ENCODE assay signal across 8 mouse cellular contexts in the genomic region with DNA sequence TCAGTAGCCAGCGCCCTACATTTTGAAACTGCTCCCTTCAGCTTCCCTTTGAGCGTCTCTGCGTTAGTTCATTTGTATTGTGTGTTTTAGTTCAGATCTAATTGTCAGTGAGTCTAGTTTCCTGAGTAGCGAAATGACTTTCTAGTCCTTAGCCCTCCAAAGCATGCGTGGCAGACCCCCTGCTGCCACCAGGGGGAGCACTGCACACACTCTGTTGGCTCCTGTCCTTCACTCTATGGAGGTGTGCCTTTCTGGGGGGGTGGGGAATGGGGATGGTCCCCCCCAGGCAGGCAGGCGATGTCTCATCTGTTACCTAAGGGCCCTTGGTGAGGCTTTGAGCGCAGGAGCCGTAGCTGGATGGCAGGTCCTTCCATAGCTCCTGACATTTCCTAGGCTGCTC. TPM values are rescaled to one million over a fixed set of nuclear protein-coding genes. Genes with fewer than 3 reads are reported as not detected.
DNase-seq lines count a peak whose midpoint lies in the region; ATAC-seq and TF ChIP-seq lines count a peak whose summit lies in the region.

No protein-coding gene starts in this region.

- no peak overlapping the region for H3K27ac ChIP-seq in intestine, postnatal 0 days (ENCODE audit: low read depth, low read length)
- no peak overlapping the region for H3K27ac ChIP-seq in intestine, embryonic 15.5 days
- no peak overlapping the region for H3K27ac ChIP-seq in embryonic facial prominence, embryonic 13.5 days

- peaks cover 80% of the 10 kb centered on the region for H3K36me3 ChIP-seq in intestine, postnatal 0 days (ENCODE audit: control insufficient read depth, insufficient read depth)
- H3K36me3 ChIP-seq in intestine, embryonic 15.5 days: peaks cover 63% of the 10 kb centered on the region
- H3K36me3 ChIP-seq in E14TG2a.4 (ENCODE audit: insufficient read depth, low read length): peaks cover 78% of the 10 kb centered on the region
- H3K36me3 ChIP-seq in embryonic facial prominence, embryonic 13.5 days: peaks cover 100% of the 10 kb centered on the region

- no peaks in the 10 kb centered on the region for H3K27me3 ChIP-seq in intestine, postnatal 0 days (replicated peaks; ENCODE audit: control insufficient read depth, insufficient read depth, low read length)
- H3K27me3 ChIP-seq in intestine, embryonic 15.5 days (replicated peaks): no peaks in the 10 kb centered on the region
- H3K27me3 ChIP-seq in E14TG2a.4 (ENCODE audit: insufficient read depth, low read length): no peaks in the 10 kb centered on the region
- no peaks in the 10 kb centered on the region for H3K27me3 ChIP-seq in embryonic facial prominence, embryonic 13.5 days

- no peak overlapping the region for H3K9ac ChIP-seq in intestine, postnatal 0 days (ENCODE audit: low read depth, low read length)
- H3K9ac ChIP-seq in intestine, embryonic 15.5 days: no peak overlapping the region
- 0 out of 2 replicates have a peak overlapping the region, but pooled peaks have one; percentile 0 for H3K9ac ChIP-seq in embryonic facial prominence, embryonic 13.5 days

- peak; percentile 72 to 86 for DNase-seq in adrenal gland, postnatal 36 days
- peak; percentile 46 to 76 for DNase-seq in left cerebral cortex, postnatal 10 days (ENCODE audit: extremely low spot score in 1 of 2, low spot score in 2 of 2)
- DNase-seq in retina, embryonic 14.5 days (ENCODE audit: low spot score): peak; percentile 78

- TF ChIP-seq CTCF in intestine, postnatal 0 days (IDR thresholded peaks at IDR 0.05; ENCODE audit: low read depth): peak; percentile 89
- TF ChIP-seq CTCF in E14TG2a.4 (conservative IDR thresholded peaks at IDR 0.05; ENCODE audit: low read length): peak; percentile 93

- ATAC-seq in intestine, postnatal 0 days: no peak
- no peak for ATAC-seq in intestine, embryonic 15.5 days
- no peak for ATAC-seq in embryonic facial prominence, embryonic 13.5 days (ENCODE audit: insufficient number of reproducible peaks, insufficient read depth, low FRiP score, low TSS enrichment, low read depth)
- no peak for ATAC-seq in erythroblast, adult 5-6 weeks (replicated peaks; ENCODE audit: low FRiP score, poor library complexity, severe bottlenecking)

- intact Hi-C loops in left cerebral cortex, postnatal 10 days (cut with DNase I): no loop called here

- 80% methylated on average over 8 of the region's 8 CpGs for WGBS in intestine, postnatal 0 days
- 80% methylated on average over 8 of the region's 8 CpGs for WGBS in intestine, embryonic 15.5 days
- 79% methylated on average over 8 of the region's 8 CpGs for WGBS in embryonic facial prominence, embryonic 13.5 days

- H3K4me2 ChIP-seq in intestine, postnatal 0 days (replicated peaks; ENCODE audit: low read depth): no peak overlapping the region
- no peak overlapping the region for H3K4me2 ChIP-seq in intestine, embryonic 15.5 days (replicated peaks)
- H3K4me2 ChIP-seq in embryonic facial prominence, embryonic 13.5 days: no peak overlapping the region

- no peaks in the 10 kb centered on the region for H3K4me1 ChIP-seq in intestine, postnatal 0 days (replicated peaks; ENCODE audit: control insufficient read depth, insufficient read depth, low read length)
- H3K4me1 ChIP-seq in intestine, embryonic 15.5 days (replicated peaks): no peaks in the 10 kb centered on the region
- peaks cover 40% of the 10 kb centered on the region for H3K4me1 ChIP-seq in E14TG2a.4 (replicated peaks; ENCODE audit: low read depth, low read length)
- no peaks in the 10 kb centered on the region for H3K4me1 ChIP-seq in embryonic facial prominence, embryonic 13.5 days

- no peak overlapping the region for H3K4me3 ChIP-seq in intestine, postnatal 0 days (ENCODE audit: low read depth, low read length)
- H3K4me3 ChIP-seq in intestine, embryonic 15.5 days (replicated peaks): no peak overlapping the region
- H3K4me3 ChIP-seq in E14TG2a.4 (replicated peaks; ENCODE audit: low read length): no peak overlapping the region
- H3K4me3 ChIP-seq in embryonic facial prominence, embryonic 13.5 days: no peak overlapping the region

- H3K9me3 ChIP-seq in intestine, postnatal 0 days (ENCODE audit: control insufficient read depth): no peaks in the 10 kb centered on the region
- H3K9me3 ChIP-seq in intestine, embryonic 15.5 days: no peaks in the 10 kb centered on the region
- no peaks in the 10 kb centered on the region for H3K9me3 ChIP-seq in E14TG2a.4 (ENCODE audit: low read length)
- H3K9me3 ChIP-seq in embryonic facial prominence, embryonic 13.5 days: no peaks in the 10 kb centered on the region

RNA-seq across cellular contexts. Expression of a gene that starts 22.9 kb away (rescaled TPM):
- polyA plus RNA-seq in intestine, postnatal 0 days (2015; fragmentation: Nextera tagmentation; extraction: Ambion mirVana): 2.8 and 3.3 TPM in 2 replicates
- 3.3 and 4.7 TPM in 2 replicates for polyA plus RNA-seq in intestine, embryonic 15.5 days (2015; fragmentation: Nextera tagmentation; extraction: Ambion mirVana)
- total RNA-seq in adrenal gland, postnatal 36 days (2021): 100 to 1,000 TPM; 112 to 175 TPM
- polyA plus RNA-seq in embryonic facial prominence, embryonic 13.5 days (2015; fragmentation: Nextera tagmentation; extraction: Ambion mirVana): 7.3 and 9.2 TPM in 2 replicates
- 10 to 100 TPM; 21.5 to 27.3 TPM for total RNA-seq in left cerebral cortex, postnatal 10 days (2021)
- total RNA-seq in erythroblast, adult 5-6 weeks (2015; ENCODE audit: low replicate concordance): 4.6 TPM in 1 of 2 replicates, not detected in the other
- 0.56 and 2.6 TPM in 2 replicates for total RNA-seq in erythroblast, adult 5-6 weeks (2017; ENCODE audit: low replicate concordance)

RNA-seq across cellular contexts. Expression of a gene that starts 28.1 kb away (rescaled TPM):
- polyA plus RNA-seq in intestine, postnatal 0 days (2015; fragmentation: Nextera tagmentation; extraction: Ambion mirVana): 20.7 and 21.2 TPM in 2 replicates
- 56.1 and 56.7 TPM in 2 replicates for polyA plus RNA-seq in intestine, embryonic 15.5 days (2015; fragmentation: Nextera tagmentation; extraction: Ambion mirVana)
- 10 to 100 TPM; 55.9 to 77.6 TPM for total RNA-seq in adrenal gland, postnatal 36 days (2021)
- 73.7 TPM in 2 replicates for polyA plus RNA-seq in embryonic facial prominence, embryonic 13.5 days (2015; fragmentation: Nextera tagmentation; extraction: Ambion mirVana)
- 100 to 1,000 TPM; 124 to 130 TPM for total RNA-seq in left cerebral cortex, postnatal 10 days (2021)
- total RNA-seq in erythroblast, adult 5-6 weeks (2015; ENCODE audit: low replicate concordance): 1.7 TPM in 1 of 2 replicates, not detected in the other
- total RNA-seq in erythroblast, adult 5-6 weeks (2017; ENCODE audit: low replicate concordance): 0.98 and 2.0 TPM in 2 replicates

Comparison
In these comparisons a context has a peak if more than half of its experiments do, and no peak if none do; other contexts are left out.
1. RNA of a gene that starts 22.9 kb away (total RNA-seq): 112 to 175 TPM in adrenal gland, postnatal 36 days and 21.5 to 27.3 TPM in left cerebral cortex, postnatal 10 days; 0.56 to 4.6 TPM in erythroblast, adult 5-6 weeks; every median in the first group is over 4 times any median in the second.
2. RNA of a gene that starts 28.1 kb away (total RNA-seq): 124 to 130 TPM in left cerebral cortex, postnatal 10 days and 55.9 to 77.6 TPM in adrenal gland, postnatal 36 days; 0.98 to 2.0 TPM in erythroblast, adult 5-6 weeks; every median in the first group is over 10 times any median in the second.
3. Peak in every context shown above with its lines, with median percentiles within 50 percentile points of each other: DNase-seq.